Mouse (Mus musculus) mouse trophoblast stem cell (cell line): ENCODE measurements at regions not wholly inside any gene's neighbourhood (a gene's known extent, or its start where the extent isn't known, plus 50 kb on each side); places are given as distances from the start of the nearest gene placed in this dataset.

Experiments used
- in situ Hi-C, 2 experiments: fragments of 300-500 bp; cut with MseI, MboI; formaldehyde crosslinking; loops; 2 replicates in 1 of 2; 3 replicates in 1 of 2; pipeline ENCODE4 v1.15.1; 2025

DNA sequence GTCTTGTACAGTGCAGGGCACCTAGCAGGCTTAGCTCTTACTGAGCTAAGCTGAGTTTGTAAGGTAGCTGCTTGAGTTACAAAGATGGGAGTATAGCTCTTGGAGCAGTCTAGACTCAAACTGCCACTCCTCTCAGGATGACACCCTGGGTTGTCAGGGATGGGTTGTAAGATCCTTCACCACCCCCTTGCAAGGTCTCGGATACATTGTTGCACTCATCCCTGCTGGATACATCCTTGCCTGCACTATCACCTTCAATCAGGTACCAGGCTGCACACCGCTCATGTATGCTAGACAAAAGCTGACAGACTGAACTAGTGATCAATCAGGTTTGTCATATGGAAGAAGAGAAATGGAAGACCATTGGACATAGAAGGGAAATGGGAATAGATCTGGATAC, 390.4 kb upstream of the Trpc7 start:
- in situ Hi-C loops, result loop anchor here (25.0 kb wide), 1 partner anchor 626 kb away; the partner anchor contains the start of gene Spock1 (in 2 of the 2)

GRCm38 (mm10) chr13:57282816-57283215, 387.0 kb upstream of the Trpc7 start:
- in situ Hi-C loops, result loop anchor here (25.0 kb wide), 1 partner anchor 629 kb away; the partner anchor contains the start of gene Spock1 (in 2 of the 2)

GRCm38 (mm10) chr13:57281941-57282710, 386.3 kb upstream of the Trpc7 start:
- in situ Hi-C loops, result loop anchor here (25.0 kb wide), 1 partner anchor 630 kb away; the partner anchor contains the start of gene Spock1 (in 2 of the 2)

GRCm38 (mm10) chr13:57281504-57281903, 385.7 kb upstream of the Trpc7 start:
- in situ Hi-C loops, result loop anchor here (25.0 kb wide), 1 partner anchor 631 kb away; the partner anchor contains the start of gene Spock1 (in 2 of the 2)

- in situ Hi-C loops, result loop anchor here (25.0 kb wide), 1 partner anchor 634 kb away; the partner anchor contains the start of gene Spock1 (in 2 of the 2)
Measured at GRCm38 (mm10) chr13:57278580-57278979, 382.8 kb upstream of the Trpc7 start.

GRCm38 (mm10) chr13:57277076-57277475, 381.3 kb upstream of the Trpc7 start:
- in situ Hi-C loops, result loop anchor here (25.0 kb wide), 1 partner anchor 635 kb away; the partner anchor contains the start of gene Spock1 (in 2 of the 2)

DNA sequence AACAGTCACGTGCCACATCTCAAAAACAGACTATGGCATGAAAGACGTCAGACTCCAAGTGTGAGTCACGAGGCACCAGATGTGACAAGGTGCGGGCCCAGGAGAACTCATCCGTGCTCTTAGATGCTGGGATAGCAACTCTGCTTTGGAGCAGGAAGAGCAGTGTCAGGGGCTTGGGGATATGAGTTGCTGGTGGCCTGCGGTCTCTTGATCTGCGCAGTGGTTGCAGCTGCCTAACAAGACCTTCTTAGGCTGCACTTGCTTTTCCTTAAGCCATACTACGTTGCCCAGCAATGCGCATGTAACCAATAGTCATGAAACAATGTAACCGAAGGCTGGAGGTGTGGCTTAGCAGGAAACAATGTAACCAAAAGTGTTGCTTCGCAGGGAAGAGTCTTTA, 380.1 kb upstream of the Trpc7 start:
- in situ Hi-C loops, result loop anchor here (25.0 kb wide), 1 partner anchor 636 kb away; the partner anchor contains the start of gene Spock1 (in 2 of the 2)

DNA sequence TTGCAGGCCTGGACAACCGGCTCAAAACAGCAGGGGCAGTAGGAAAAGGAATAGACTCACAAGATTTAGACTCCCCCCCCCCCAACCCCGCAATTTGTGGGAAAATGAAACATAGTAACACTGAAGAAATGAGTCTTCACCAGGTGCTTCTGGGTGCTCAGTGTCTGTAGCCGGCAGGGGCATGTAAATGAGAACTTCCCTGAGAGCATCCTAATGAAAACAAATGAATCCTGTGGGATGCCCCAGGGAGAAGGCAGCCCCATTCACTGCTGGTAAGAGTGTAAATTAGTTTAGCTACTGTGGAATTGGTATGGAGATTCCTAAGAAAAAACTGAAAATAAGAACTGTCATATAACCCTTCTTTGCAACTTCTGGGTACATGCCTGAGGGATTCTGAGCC, 377.8 kb upstream of the Trpc7 start:
- in situ Hi-C loops, result loop anchor here (25.0 kb wide), 2 partner anchors 286 to 786 kb away; partner anchors contain the start of gene Il9 (in 1 of the 2)

DNA sequence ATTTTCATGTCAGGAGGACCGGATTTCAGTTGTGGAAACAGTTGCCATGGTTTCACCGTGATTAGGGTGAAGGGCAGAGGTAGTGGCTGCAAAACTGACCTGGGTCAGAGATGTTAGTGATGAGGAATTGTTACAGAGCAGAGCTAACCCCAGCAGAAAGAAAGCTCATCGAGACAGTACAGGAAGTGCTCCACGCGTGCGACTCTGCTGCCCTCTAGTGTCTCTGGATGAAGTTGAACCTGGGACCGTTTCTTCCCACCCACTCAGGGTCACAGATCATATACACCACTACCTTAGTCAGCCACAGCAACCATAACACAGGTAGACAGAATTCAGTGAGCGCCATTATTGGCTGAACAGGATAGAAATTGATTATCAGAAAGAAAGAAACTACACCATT, 373.8 kb upstream of the Trpc7 start:
- in situ Hi-C loops, result loop anchor here (10.0 to 25.0 kb wide), 3 partner anchors 282 to 782 kb away; partner anchors contain the start of gene Il9 (in 1 of the 2)

DNA sequence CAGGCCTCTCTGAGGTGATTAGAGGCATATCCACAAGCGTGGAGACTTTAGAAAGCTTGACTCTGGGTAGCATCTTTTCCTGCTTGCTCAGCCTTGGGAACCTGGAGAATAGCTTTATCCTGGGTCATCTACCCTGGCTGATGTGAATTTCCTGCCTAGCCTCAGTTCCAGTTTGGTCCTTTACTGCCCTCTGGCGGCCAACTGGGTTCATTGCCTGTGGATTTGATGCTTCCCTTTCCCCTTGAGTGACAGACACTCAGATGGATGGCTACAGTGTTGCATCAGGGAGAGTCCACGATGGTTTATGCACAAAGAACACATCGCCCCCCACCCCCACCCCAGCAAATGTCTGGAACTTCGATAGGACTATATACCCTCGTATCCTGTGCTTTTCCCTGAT, 364.1 kb upstream of the Trpc7 start:
- in situ Hi-C loops, result loop anchor here (5.0 to 25.0 kb wide), 4 partner anchors 273 to 773 kb away; partner anchors contain the start of gene Il9 (in 1 of the 2)

DNA sequence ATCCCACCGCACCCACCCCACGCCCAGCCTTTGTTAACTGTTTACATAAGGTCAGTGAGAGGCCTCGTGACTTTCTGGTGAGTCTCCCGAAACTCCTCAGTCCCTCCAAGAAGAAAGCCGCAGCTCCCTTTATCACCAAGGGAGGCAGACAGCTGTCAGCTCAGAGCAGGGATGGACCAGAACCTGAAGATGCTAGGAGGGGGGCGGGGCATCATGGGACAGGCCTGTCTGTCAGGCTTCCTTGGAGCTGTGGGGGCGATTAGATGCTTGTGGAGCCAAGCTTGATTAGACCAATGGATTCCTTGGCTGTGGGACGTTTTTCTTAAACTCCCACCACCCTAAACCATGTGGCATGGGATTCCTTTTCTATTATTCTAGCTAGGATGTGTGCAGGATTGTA, 363.7 kb upstream of the Trpc7 start:
- in situ Hi-C loops, result loop anchor here (25.0 kb wide), 2 partner anchors 272 to 772 kb away; partner anchors contain the start of gene Il9 (in 1 of the 2)

GRCm38 (mm10) chr13:57255920-57256319, 360.1 kb upstream of the Trpc7 start:
- in situ Hi-C loops, result loop anchor here (25.0 kb wide), 2 partner anchors 269 to 769 kb away; partner anchors contain the start of gene Il9 (in 1 of the 2)

DNA sequence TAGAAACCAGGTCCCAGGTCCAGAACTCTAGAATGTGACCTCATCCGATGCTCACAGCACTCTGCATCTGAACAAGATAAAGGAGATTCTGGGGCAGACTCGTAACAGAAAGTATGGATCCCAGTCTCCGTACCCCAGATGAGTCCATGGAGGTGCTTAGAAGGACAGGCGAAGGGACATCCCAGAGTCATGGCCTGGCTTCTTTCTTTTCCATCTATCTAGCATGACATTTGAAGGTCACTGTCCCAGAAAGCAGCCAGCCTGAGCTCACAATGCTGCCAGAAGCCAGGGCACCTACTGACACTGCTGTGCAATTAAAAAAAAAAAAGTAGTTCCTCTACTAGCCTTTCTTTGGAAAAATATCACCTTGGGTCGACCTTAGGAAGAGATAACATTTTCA, 354.1 kb upstream of the Trpc7 start:
- in situ Hi-C loops, result loop anchor here (25.0 kb wide), 2 partner anchors 263 to 763 kb away; partner anchors contain the start of gene Il9 (in 1 of the 2)

- in situ Hi-C loops, result no loop called here
Measured at GRCm38 (mm10) chr13:57249401-57249800, 353.6 kb upstream of the Trpc7 start.

DNA sequence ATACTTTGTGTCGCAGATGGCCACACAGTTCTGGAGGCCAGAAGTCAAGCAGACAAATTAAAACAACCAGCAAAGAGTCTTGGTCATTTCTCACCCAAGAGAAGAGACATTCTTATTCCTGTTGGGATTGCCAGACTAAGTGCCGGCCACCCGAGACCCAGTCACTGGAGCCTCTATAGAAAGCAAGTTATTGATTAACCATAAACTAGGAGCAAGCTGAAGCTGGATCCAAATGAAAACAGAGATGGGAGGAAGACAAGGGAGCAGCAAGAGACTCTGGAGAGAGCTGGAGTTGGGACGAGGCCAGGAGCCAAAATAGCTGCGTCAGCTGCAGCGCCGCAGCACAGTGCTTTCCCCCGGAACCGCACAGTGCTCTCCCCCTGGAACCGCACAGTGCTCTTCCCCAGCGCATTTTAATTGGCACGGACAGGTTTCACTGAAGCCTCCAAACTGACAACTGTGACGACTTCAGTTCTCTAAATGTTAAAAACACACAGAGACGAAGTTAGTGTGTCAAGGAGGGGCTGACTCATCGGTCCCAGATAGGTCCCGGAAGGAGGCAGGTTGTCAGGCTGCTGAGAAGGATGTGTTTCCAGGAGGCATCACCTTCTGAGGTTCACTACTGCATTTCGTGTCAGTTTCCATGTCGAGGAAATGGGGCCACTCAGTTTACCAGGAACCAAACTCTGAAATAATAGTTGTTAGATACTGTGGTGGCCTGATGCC, 350.6 kb upstream of the Trpc7 start:
- in situ Hi-C loops, result no loop called here

DNA sequence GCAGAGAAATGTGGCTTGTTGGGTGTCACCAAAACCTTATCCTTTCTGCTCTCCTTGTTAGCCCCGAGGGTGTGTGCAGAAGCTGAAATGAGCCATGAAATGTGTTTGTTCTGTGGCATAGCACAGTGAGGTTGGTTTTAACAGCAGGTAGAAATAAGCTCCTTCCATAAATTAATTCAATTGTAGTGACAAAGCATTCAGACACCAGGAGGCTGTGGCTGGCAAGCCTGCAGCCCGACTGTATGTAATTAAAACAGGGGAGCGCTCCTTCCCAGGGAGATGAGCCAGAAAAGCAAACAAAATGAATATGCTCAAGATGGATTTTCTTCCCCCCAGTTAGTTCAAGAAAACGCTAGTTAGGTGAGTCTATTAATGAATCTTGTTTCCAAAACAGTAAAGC, 341.1 kb upstream of the Trpc7 start:
- in situ Hi-C loops, result no loop called here

GRCm38 (mm10) chr13:57236211-57236610, 340.4 kb upstream of the Trpc7 start:
- in situ Hi-C loops, result no loop called here

DNA sequence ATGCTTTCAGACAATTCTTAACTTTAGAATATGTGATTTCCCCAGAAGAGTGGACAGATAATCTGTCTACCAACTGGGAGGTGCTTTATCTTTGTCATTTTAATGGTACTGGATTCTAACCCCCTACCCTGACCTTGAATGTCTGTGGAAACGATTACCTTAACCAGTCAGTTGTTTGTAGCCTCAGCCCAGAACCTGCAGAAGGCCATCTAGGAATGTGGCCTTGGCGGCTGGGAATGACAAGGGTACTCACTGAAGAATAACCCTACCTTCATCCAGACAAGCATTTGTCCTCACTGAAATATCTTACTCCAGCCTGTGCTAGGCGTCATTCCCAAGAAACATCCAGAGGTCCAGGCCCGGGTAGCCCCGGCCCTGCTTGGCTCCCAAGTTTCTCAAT, 337.1 kb upstream of the Trpc7 start:
- in situ Hi-C loops, result no loop called here

DNA sequence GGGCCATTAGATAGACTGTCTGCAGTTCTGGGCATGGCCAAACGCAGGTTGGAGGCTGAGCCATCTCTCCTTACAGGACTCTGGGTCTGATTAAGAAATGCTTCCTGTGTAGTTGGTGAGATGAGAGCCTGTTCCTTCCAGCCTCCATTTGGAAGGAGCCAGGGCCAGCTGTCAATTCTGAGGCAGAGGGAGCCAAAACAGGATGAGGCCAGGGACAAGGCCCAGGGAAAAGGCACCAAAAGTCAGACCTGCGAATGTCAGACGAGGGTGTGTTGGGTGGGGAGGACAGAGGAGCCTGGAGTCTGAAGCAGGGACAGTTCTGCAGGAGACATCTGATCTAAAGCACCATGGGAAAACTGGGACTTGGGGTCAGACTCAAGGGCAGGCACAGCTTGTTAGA, 335.9 kb upstream of the Trpc7 start:
- in situ Hi-C loops, result no loop called here

DNA sequence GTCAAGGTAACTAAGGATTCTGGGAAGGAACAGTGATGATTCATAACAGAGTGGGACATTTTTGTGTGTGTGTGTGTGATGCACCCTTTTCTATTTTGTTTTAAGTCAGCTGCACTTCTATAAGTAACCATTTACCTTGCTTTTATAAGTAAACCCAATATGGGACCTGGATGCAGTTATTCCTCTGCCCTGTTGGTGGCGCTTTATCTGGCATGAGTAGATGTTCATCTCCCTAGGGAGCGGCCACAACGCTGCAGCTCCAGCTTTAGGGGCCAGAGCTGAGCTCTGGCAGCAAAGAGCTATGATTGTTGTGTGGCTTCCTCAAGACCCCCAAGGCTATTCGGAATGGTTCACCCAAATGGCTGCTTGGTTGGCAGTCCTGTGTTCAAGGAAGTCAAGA, 334.5 kb upstream of the Trpc7 start:
- in situ Hi-C loops, result no loop called here

DNA sequence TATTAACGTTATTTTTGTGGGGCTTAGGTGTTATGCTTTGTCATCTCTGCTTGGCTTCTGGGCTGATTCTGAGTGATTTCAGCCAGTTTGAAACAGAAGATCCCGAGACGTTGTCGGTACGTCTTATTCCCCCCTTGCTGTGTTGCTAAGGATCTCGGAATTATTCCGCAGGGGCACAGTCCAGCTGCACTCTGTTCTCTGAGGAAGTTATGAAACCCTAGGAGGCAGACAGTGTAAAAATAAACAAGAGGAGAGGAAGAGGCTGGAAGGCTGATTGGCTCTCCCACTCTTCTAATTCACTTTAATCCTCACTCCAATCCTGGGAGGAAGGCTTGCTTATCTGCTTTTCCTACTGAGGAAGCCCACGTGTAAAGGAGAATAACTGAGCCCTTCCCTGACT, 325.3 kb upstream of the Trpc7 start:
- in situ Hi-C loops, result no loop called here

GRCm38 (mm10) chr13:57216161-57216560, 320.4 kb upstream of the Trpc7 start:
- in situ Hi-C loops, result no loop called here
